Mouse (Mus musculus): ENCODE results near the gene Secisbp2.

The Secisbp2 gene

DNA sequence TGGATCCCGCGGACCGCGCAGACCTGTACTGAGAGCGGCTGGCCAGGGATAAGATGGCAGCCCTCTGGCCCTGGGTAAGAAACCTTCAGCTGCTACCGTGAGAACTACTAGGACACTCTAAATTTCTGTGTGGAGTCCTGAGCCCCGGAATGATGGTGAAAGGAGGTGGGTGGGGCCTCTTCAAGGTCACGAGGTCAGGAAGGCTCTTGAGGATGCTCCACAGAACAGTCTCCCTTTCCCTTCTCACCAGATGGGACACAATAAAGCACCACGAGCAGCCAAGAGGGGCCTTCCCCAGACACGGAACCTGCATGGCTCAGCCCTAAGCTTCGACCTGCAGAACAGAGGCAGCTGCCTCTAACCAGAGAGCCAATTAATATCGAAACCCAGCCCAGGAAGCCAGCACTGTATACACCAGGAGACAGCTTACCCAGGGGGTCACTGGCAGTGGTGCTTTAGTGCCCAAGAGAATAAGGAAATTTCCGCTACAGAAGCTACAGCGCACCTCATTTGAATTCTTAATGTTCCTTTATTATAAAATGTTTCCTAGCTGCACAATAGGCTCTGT lies 80.7 kb downstream of the Secisbp2 start:
- no peak for DNase-seq (ENCODE audit: low spot score in 2 of 2)

All from right cerebral cortex, postnatal 36 days (tissue).